Mouse (Mus musculus) intestine, embryonic 16.5 days (tissue): ENCODE results near the gene Pnldc1. TPM values are rescaled to one million over a fixed set of nuclear protein-coding genes. Genes with fewer than 3 reads are reported as not detected.
"Not testable (repeated sequence)": the region's sequence is repeated elsewhere in the genome, so short reads cannot be mapped to it uniquely, and the experiment has no call there.

Experiments used
- ATAC-seq: fragments of 200-750 bp; cut with Nextera tagmentation; 2 replicates; pipeline ENCODE4 v1.8.0; 2017; ENCODE audit warnings: moderate TSS enrichment, moderate library complexity
- H3K27ac ChIP-seq: fragments of 300-500 bp; sonication (generic); 2 replicates; pipeline ENCODE4 v1.5.1; 2014; ENCODE audit warnings: mild to moderate bottlenecking, low read length
- H3K27me3 ChIP-seq: fragments of 300-500 bp; sonication (generic); replicated peaks from 2 replicates; pipeline ENCODE4 v1.6.1; 2014; ENCODE audit warnings: low read length, control low read depth, mixed read lengths; ENCODE audit not compliant: control insufficient read depth, insufficient read depth
- H3K36me3 ChIP-seq: fragments of 300-500 bp; sonication (generic); 2 replicates; pipeline ENCODE4 v1.6.1; 2014; ENCODE audit warnings: low read length, control low read depth; ENCODE audit not compliant: control insufficient read depth, insufficient read depth
- H3K4me1 ChIP-seq: fragments of 300-500 bp; sonication (generic); 2 replicates; pipeline ENCODE4 v1.6.1; 2014; ENCODE audit warnings: low read length, control low read depth, mixed read lengths; ENCODE audit not compliant: control insufficient read depth, insufficient read depth
- H3K4me2 ChIP-seq: fragments of 300-500 bp; sonication (generic); 2 replicates; pipeline ENCODE4 v1.6.1; 2014; ENCODE audit warnings: low read depth, low read length, control low read depth
- H3K4me3 ChIP-seq: fragments of 300-500 bp; sonication (generic); 2 replicates; pipeline ENCODE4 v1.5.1; 2014; ENCODE audit warnings: mild to moderate bottlenecking, low read length
- H3K9ac ChIP-seq: fragments of 300-500 bp; sonication (generic); 2 replicates; pipeline ENCODE4 v1.6.1; 2014; ENCODE audit warnings: low read depth, low read length
- H3K9me3 ChIP-seq: fragments of 300-500 bp; sonication (generic); 2 replicates; pipeline ENCODE4 v1.6.1; 2016; ENCODE audit warnings: low read length, control low read depth; ENCODE audit not compliant: control insufficient read depth
- WGBS: fragments of 180-500 bp; shearing (Covaris S2); extraction: QIAGEN DNeasy Blood & Tissue Kit; methylation state at CpG from one replicate; pipeline ENCODE4 v1.1.7; 2014; 5-methylcytosine and 5-hydroxymethylcytosine counted together
- polyA plus RNA-seq: library from polyadenylated mRNA; unstranded; fragments of >200 nt; fragmentation: Nextera tagmentation; extraction: Ambion mirVana; gene quantifications from 2 replicates; pipeline ENCODE4 v1.2.1, GENCODE M21; 2015

The Pnldc1 gene
- polyA plus RNA-seq, 1 experiment from 2014 or later, result 1.1 TPM

DNA sequence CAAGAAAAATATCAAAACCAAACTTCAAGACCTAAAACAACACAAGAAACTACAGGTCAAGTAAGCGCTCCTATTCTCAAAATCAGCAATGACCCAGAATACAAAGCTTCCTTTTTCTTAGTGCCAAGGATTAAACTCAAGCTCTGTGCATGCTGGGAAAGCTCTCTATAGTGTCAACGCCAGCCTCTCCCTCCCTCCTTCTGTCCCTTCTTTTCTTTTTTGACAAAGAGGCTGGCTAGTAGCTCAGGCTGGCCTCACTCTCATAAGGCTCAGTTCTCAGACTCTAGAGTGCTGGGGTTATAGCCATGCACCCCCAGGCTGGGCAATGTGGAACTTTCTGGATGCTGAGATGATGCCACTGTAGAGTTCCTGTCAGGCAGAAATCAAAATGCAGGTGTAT lies 28.0 kb upstream of the Pnldc1 start:
- H3K9me3 ChIP-seq, result no peaks in the 10 kb centered on the region
- no peaks in the 10 kb centered on the region for H3K27me3 ChIP-seq
- H3K4me3 ChIP-seq, result no peak overlapping the region
- no peak for ATAC-seq
- no peaks in the 10 kb centered on the region; the same call in 1 of the 2 replicates for H3K36me3 ChIP-seq
- 60% methylated on average over 2 of the region's 2 CpGs for WGBS
- H3K9ac ChIP-seq, result no peak overlapping the region
- peaks cover 3% of the 10 kb centered on the region; the same call in 1 of the 2 replicates for H3K4me1 ChIP-seq
- no peak overlapping the region for H3K27ac ChIP-seq
- H3K4me2 ChIP-seq, result no peak overlapping the region

DNA sequence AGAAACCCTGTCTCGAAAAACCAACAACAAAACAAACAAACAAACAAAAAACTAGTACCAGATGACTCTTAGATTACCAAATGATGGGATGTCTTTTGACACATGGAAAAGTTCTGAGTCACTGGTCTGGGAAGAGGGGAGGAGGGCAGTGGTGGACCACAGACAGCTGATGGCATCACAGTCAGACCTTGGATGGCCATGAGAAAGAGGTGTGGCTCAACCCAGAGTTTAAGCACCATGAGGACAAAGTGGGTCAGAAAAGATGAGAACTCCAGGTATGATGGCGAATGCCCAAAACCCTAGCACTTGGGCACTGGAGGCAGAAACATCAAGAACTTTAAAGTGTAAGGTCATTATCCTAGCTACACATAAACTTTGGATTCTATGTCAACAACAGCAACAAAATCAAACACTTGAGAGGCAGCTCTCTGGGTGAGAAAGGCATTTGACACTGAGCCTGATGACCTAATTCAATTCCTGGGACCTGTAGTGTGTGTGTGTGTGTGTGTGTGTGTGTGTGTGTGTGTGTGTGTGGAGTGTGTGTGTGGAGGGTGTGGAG lies 27.5 kb upstream of the Pnldc1 start:
- WGBS, result 74% methylated on average over 2 of the region's 2 CpGs
- no peaks in the 10 kb centered on the region for H3K27me3 ChIP-seq
- H3K9ac ChIP-seq, result no peak overlapping the region
- no peaks in the 10 kb centered on the region for H3K9me3 ChIP-seq
- H3K4me1 ChIP-seq, result peaks cover 3% of the 10 kb centered on the region; the same call in 1 of the 2 replicates
- H3K27ac ChIP-seq, result no peak overlapping the region
- H3K36me3 ChIP-seq, result no peaks in the 10 kb centered on the region
- ATAC-seq, result no peak
- H3K4me2 ChIP-seq, result no peak overlapping the region
- H3K4me3 ChIP-seq, result no peak overlapping the region

DNA sequence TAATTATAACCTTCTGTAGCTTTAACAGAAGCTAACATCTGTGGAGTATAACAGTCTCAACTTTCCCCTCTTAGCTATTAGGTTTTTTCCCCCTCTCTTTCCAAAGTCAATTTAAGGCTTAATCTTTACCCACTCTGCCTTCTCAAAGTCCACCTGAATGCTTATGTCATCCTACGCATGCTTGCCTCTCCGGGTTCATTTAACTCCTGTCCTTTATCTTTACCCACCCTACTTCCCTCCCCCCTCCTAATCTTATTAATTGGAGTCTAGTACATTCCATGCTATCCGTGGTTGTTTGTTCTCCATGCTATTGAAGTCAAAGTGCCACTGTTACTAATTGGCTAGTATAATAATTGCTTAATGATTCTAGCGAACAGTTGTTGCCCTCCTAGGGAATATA lies 25.7 kb upstream of the Pnldc1 start:
- Histone ChIP-seq H3K4me1 (peaks cover 3% of the 10 kb centered on the region; the same call in 1 of the 2 replicates), H3K27ac (no peak overlapping the region), H3K9ac (no peak overlapping the region), H3K9me3 (no peaks in the 10 kb centered on the region), H3K4me3 (no peak overlapping the region), H3K4me2 (no peak overlapping the region), H3K36me3 (no peaks in the 10 kb centered on the region), H3K27me3 (no peaks in the 10 kb centered on the region)
- ATAC-seq, result peak; percentile 45; the same call in 1 of the 2 replicates
- WGBS, result 60% methylated on average over 4 of the region's 4 CpGs

DNA sequence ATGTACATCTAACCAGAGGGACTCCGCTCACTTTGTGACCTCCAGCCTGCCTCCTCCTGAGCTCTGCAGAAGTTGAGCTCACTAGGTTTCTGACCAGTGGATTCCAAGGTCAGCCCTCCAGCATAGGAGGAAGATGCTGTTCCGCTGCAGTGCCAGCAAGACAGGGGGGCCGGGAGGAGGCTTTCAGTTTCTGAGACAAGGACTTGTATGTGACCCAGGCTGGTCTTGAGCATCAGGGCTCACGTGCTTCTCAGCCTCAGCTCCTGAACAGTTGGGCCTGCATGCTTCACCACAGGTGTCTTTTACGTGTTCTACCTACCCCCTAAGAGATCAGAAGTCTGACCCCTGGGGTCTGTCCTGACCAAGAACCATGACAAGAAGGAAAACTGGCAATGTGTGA lies 21.5 kb upstream of the Pnldc1 start:
- H3K4me2 ChIP-seq, H3K9ac ChIP-seq, H3K9me3 ChIP-seq, H3K27ac ChIP-seq, H3K4me3 ChIP-seq, H3K27me3 ChIP-seq, H3K4me1 ChIP-seq, ATAC-seq, H3K36me3 ChIP-seq: not testable (repeated sequence)
- WGBS, result 97% methylated on average over 5 of the region's 5 CpGs

DNA sequence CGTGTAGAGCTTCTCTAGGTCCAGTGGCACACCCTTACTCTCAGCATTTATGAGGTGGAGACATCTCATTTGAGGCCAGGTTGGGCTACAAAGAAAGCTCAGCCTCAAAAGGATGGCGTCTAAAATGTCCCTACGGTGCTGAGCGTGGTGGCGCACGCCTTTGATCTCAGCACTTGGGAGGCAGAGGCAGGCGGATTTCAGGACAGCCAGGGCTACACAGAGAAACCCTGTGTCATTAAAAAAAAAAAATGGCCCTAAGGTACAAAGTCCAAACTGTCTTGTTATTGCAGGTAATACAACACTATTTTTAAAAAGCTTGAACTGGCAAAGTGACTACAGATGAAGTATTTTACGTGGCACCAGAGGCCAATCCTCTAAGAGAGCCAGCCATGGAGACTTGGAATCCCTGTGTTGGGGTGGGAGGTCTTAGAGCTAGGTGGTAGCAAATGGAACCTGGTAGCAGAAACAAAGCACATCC lies 15.7 kb upstream of the Pnldc1 start:
- no peaks in the 10 kb centered on the region for H3K27me3 ChIP-seq
- H3K9ac ChIP-seq, result no peak overlapping the region
- 87% methylated on average over 8 of the region's 8 CpGs for WGBS
- no peak overlapping the region for H3K4me3 ChIP-seq
- ATAC-seq, result peak; percentile 61
- no peaks in the 10 kb centered on the region for H3K4me1 ChIP-seq
- H3K27ac ChIP-seq, result no peak overlapping the region
- H3K36me3 ChIP-seq, result peaks cover 21% of the 10 kb centered on the region
- H3K4me2 ChIP-seq, result no peak overlapping the region
- no peaks in the 10 kb centered on the region for H3K9me3 ChIP-seq

DNA sequence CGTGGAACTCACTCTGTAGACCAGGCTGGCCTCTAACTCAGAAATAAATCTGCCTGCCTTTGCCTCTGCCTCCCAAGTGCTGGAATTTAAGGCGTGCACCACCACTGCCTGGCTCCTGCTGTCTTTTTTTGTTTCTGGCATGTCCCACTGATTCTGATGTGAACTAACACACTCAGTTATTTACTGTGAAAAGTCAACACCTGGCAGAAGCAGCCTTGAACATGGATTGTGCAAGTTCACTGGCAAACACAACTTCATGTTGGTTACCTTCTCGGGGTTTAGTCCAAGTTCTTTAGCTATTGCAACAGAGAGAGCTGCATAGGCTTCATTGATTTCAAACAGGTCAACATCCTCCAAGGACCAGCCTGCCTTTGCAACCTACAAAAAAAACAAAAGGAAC lies 15.0 kb upstream of the Pnldc1 start:
- no peaks in the 10 kb centered on the region for H3K27me3 ChIP-seq
- no peak overlapping the region for H3K4me3 ChIP-seq
- no peaks in the 10 kb centered on the region for H3K9me3 ChIP-seq
- H3K27ac ChIP-seq, result no peak overlapping the region
- H3K36me3 ChIP-seq, result peaks cover 21% of the 10 kb centered on the region
- no peak overlapping the region for H3K9ac ChIP-seq
- H3K4me1 ChIP-seq, result no peaks in the 10 kb centered on the region
- no peak for ATAC-seq
- 86% methylated on average over 3 of the region's 3 CpGs for WGBS
- no peak overlapping the region for H3K4me2 ChIP-seq

DNA sequence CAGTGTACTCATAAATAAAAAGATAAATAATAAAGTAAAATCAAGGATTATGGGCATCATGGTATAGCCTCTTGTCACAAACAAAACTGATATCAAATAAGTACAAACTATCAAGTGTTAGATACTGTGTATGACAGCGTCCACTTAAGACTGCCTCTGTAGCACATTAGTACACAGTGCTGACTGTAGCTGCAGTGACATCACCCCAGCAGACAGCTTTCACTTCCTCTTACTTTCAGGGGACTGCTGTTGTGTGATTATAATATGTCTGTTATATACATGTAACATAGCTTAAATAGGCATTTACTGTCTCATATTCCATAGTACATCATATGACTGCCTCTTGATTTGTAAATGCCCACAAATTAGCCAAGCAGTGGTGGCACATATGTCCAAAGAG lies 11.0 kb upstream of the Pnldc1 start:
- Histone ChIP-seq H3K27me3 (no peaks in the 10 kb centered on the region), H3K36me3 (peaks cover 21% of the 10 kb centered on the region), H3K4me1 (no peaks in the 10 kb centered on the region), H3K9me3 (no peaks in the 10 kb centered on the region), H3K9ac (no peak overlapping the region), H3K27ac (no peak overlapping the region), H3K4me2 (no peak overlapping the region), H3K4me3 (no peak overlapping the region)
- WGBS, result 87% methylated on average over 1 of the region's 1 CpGs
- no peak for ATAC-seq

DNA sequence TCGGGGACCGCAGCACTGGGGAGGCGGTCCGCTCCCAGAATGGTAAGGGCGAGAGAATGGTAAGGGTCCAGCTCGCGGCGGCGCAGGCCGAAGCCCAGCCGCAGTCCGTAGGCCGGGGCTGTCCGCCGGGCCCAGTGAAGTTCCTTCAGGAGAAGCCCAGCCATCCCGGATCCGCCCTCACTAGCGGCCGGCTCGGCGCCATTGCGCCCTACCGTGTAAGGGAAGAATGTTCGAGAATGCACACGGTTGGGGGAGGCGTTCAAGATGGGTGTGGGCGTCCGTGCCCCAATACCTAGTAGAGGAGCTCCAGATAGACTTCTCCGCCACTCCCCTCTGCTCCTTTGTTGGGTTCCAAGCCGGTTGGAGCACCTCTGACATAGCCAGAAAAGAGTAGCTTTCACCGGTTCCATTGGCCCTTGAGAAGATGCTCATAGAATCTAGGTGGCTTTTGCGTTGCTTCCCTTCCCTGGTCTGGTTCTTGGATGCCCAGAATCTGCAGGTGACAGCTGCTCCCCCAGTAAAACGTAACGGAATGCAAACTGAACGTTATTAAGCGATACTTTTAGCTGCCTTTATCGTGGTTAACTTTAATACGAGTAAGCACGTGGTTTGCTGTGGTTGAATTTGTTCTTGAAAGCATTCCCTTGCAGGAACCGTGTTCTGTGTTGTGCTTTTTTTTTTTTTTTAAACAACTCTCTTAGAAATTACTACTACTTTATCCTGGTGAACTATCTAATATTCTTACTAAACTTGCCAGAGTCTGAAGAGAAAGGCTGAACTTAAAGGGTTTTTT lies 6.8 kb upstream of the Pnldc1 start:
- Histone ChIP-seq H3K4me3 (peak overlapping the region; percentile 95), H3K27me3 (no peaks in the 10 kb centered on the region), H3K36me3 (peaks cover 7% of the 10 kb centered on the region; the same call in 1 of the 2 replicates), H3K4me1 (peaks cover 3% of the 10 kb centered on the region; the same call in 1 of the 2 replicates), H3K27ac (peak overlapping the region; percentile 91), H3K9ac (peak overlapping the region; percentile 98), H3K9me3 (no peaks in the 10 kb centered on the region), H3K4me2 (peak overlapping the region; percentile 56)
- peak; percentile 60 for ATAC-seq
- WGBS, result under 1% methylated on average over 40 of the region's 40 CpGs

DNA sequence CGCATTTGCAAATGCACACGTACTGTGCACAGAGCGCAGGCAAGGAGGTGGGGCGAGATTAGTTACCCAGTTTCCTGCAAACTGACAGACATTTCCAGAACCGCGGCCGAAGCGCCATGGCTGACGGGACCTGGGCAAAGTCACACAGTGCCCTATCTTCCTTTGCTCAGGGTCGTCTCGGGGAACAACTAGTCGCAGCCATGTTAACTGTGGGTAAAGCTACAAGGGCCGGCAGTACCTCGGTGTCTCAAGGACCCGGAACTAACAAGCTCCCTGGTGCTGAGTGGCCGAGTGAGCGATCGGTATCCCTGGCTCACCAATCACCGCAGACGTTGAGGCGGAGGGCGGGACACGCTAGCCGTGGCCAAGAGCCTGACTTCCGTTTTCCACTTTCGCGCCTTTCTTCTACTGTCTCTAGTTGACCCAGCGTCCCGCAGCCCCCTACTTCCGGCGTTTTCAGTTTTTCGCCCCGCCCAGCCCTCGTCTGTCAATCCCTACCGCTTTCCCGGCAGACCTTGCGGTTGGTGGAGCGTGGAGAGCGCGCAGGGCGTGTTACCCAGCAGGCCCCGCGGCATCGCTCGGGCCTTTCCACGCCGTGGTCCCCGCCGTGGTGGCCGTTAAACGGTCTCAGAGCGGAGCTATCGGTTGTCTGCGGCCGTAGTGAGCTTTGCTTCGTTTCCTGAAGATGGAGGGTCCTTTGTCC lies 6.0 kb upstream of the Pnldc1 start, which contains the start of gene Mrpl18:
Mrpl18 (minus strand) TSS at position 465 of the 703 bp plus-strand sequence.
- ATAC-seq, result peak; percentile 100
- H3K36me3 ChIP-seq, result peaks cover 5% of the 10 kb centered on the region; the same call in 1 of the 2 replicates
- peak within 1 kb of the TSS; percentile 91 for H3K27ac ChIP-seq
- peak within 1 kb of the TSS; percentile 98 for H3K9ac ChIP-seq
- no peaks in the 10 kb centered on the region for H3K27me3 ChIP-seq
- H3K4me3 ChIP-seq, result peak within 1 kb of the TSS; percentile 95
- no peaks in the 10 kb centered on the region for H3K9me3 ChIP-seq
- H3K4me2 ChIP-seq, result peak within 1 kb of the TSS; percentile 78
- H3K4me1 ChIP-seq, result peaks cover 3% of the 10 kb centered on the region; the same call in 1 of the 2 replicates
- under 1% methylated on average over 56 of the region's 56 CpGs for WGBS
